Mouse (Mus musculus) ES-E14 (cell line): ENCODE measurements around the gene Rgp1. TPM values are rescaled to one million over a fixed set of nuclear protein-coding genes. Genes with fewer than 3 reads are reported as not detected.

ENCODE experiments used
- DNase-seq: peaks from one replicate; pipeline ENCODE4 v3.0.0-alpha.2; 2013; ENCODE audit warnings: low read depth, low spot score
- H3K27ac ChIP-seq: 2 replicates; pipeline ENCODE4 v1.5.1; 2012; ENCODE audit warnings: low read depth, mild to moderate bottlenecking, low read length, moderate library complexity, mixed read lengths; ENCODE audit not compliant: poor library complexity, insufficient read depth, severe bottlenecking
- H3K36me3 ChIP-seq: 2 replicates; pipeline ENCODE4 v1.6.1; 2012; ENCODE audit warnings: mild to moderate bottlenecking, low read length, moderate library complexity, mixed read lengths; ENCODE audit not compliant: control insufficient read depth, poor library complexity, insufficient read depth, severe bottlenecking
- H3K4me1 ChIP-seq, 2 experiments: fragments of 150-350 bp in 1 of 2; sonication (generic) in 1 of 2; 2 replicates each; pipeline ENCODE4 v1.6.1; 2012; ENCODE audit warnings: low read length in 2 of 2, mild to moderate bottlenecking in 1 of 2, mixed read lengths in 1 of 2; ENCODE audit not compliant: control insufficient read depth in 2 of 2, insufficient read depth in 2 of 2, poor library complexity in 1 of 2
- H3K4me3 ChIP-seq, 2 experiments: fragments of 150-350 bp in 1 of 2; sonication (generic) in 1 of 2; 2 replicates each; pipeline ENCODE4 v1.5.1; 2012; ENCODE audit warnings: low read length in 2 of 2, low read depth in 1 of 2, mild to moderate bottlenecking in 1 of 2, mixed read lengths in 1 of 2; ENCODE audit not compliant: insufficient read depth in 1 of 2, poor library complexity in 1 of 2, severe bottlenecking in 1 of 2
- H3K9ac ChIP-seq: 2 replicates; pipeline ENCODE4 v1.6.1; 2012; ENCODE audit warnings: low read depth, mild to moderate bottlenecking, low read length, mixed read lengths; ENCODE audit not compliant: poor library complexity, insufficient read depth, severe bottlenecking
- H3K9me3 ChIP-seq: fragments of 150-350 bp; sonication (generic); 2 replicates; pipeline ENCODE4 v1.6.1; 2012; ENCODE audit warnings: low read depth, mild to moderate bottlenecking, low read length; ENCODE audit not compliant: control insufficient read depth, insufficient read depth
- CHD2 ChIP-seq: IDR thresholded peaks from 2 replicates; pipeline ENCODE4 v1.6.1; 2014; ENCODE audit warnings: mild to moderate bottlenecking, low read depth, low read length, inconsistent platforms
- HCFC1 ChIP-seq: IDR thresholded peaks from 2 replicates; pipeline ENCODE4 v1.6.1; 2012; ENCODE audit warnings: low read length, inconsistent platforms, borderline replicate concordance; ENCODE audit not compliant: insufficient read depth
- MAFK ChIP-seq: IDR thresholded peaks from 2 replicates; pipeline ENCODE4 v1.6.1; 2014; ENCODE audit warnings: mild to moderate bottlenecking, low read depth, low read length, inconsistent platforms; ENCODE audit not compliant: insufficient read depth
- ZC3H11A ChIP-seq: IDR thresholded peaks from 2 replicates; pipeline ENCODE4 v1.6.1; 2012; ENCODE audit warnings: low read depth, mild to moderate bottlenecking, inconsistent platforms, low read length, borderline replicate concordance
- ZNF384 ChIP-seq: IDR thresholded peaks from 2 replicates; pipeline ENCODE4 v1.6.1; 2012; ENCODE audit warnings: low read depth, low read length, inconsistent platforms
- in situ Hi-C, 2 experiments: fragments of 600-800 bp; cut with MboI; formaldehyde crosslinking; loops; one replicate each; pipeline ENCODE4 v1.15.1; 2025; ENCODE audit warnings: low sequenced_read_pairs in 2 of 2, inconsistent platforms in 1 of 2; ENCODE audit not compliant: unreplicated experiment in 2 of 2
- total RNA-seq: library from RNA; depleted of rRNA; stranded (reverse); fragments of 300-350 nt; gene quantifications from 2 replicates; pipeline ENCODE4 v1.2.3, GENCODE M21; 2012

Gene Rgp1
- total RNA-seq, 1 experiment, result 27.1 TPM

- H3K36me3 ChIP-seq, result no peaks in the 10 kb centered on the region
- DNase-seq, result no peak
- no peak overlapping the region for H3K27ac ChIP-seq
- H3K4me3 ChIP-seq, result no peak overlapping the region
- H3K9me3 ChIP-seq, result no peaks in the 10 kb centered on the region
- TF ChIP-seq ZNF384 (no peak), CHD2 (no peak), HCFC1 (no peak), ZC3H11A (no peak), MAFK (no peak)
- in situ Hi-C loops, result no loop called here
- no peak overlapping the region for H3K9ac ChIP-seq
- H3K4me1 ChIP-seq, result peaks cover 0 to 13% of the 10 kb centered on the region in 2 experiments; a peak in 1 of 4 replicates
Measured at GRCm38 (mm10) chr4:43630671-43631045, 52.1 kb downstream of the Rgp1 start.

GRCm38 (mm10) chr4:43631046-43631955 is 52.8 kb downstream of the Rgp1 start, which contains the start of gene Npr2:
Gene Npr2 (plus strand): TSS chr4:43631935.
- no peak within 1 kb of the TSS for H3K27ac ChIP-seq

GRCm38 (mm10) chr4:43631956-43632920 is 53.7 kb downstream of the Rgp1 start:
- Histone ChIP-seq H3K4me1 (peaks cover 0 to 13% of the 10 kb centered on the region in 2 experiments; a peak in 1 of 4 replicates), H3K36me3 (no peaks in the 10 kb centered on the region), H3K27ac (no peak overlapping the region), H3K9me3 (no peaks in the 10 kb centered on the region), H3K9ac (peak overlapping the region; percentile 10; the same call in 1 of the 2 replicates), H3K4me3 (peak overlapping the region; percentile 79 to 84)
- no peak for DNase-seq
- TF ChIP-seq CHD2 (no peak), MAFK (no peak), HCFC1 (no peak), ZC3H11A (no peak), ZNF384 (no peak)
- in situ Hi-C loops, result no loop called here

More at GRCm38 (mm10) chr4:43631046-43631955, 52.8 kb downstream of the Rgp1 start, which contains the start of gene Npr2:
- DNase-seq, result no peak
- Histone ChIP-seq H3K36me3 (no peaks in the 10 kb centered on the region), H3K4me1 (peaks cover 0 to 13% of the 10 kb centered on the region in 2 experiments; a peak in 1 of 4 replicates), H3K4me3 (peak within 1 kb of the TSS; percentile 79 to 84), H3K9me3 (no peaks in the 10 kb centered on the region), H3K9ac (peak within 1 kb of the TSS; percentile 78)
- in situ Hi-C loops, result no loop called here
- TF ChIP-seq ZNF384 (no peak), MAFK (no peak), ZC3H11A (no peak), HCFC1 (no peak), CHD2 (no peak)

DNA sequence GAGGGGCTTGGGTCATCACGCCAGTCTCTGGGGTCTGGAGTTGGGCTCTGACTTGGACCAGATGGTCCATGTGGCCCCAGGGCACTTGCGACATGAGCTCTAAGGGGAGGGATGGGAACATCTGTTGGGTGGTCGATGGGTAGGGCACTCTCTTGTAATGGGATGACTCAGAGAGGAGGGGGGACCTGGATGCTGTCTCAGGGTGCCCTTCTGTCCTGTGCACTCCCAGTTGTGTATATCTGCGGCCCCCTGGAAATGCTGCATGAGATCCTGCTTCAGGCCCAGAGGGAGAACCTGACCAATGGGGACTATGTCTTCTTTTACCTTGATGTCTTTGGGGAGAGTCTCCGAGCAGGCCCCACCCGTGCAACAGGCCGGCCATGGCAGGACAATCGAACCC is 54.8 kb downstream of the Rgp1 start:
- Histone ChIP-seq H3K4me3 (no peak overlapping the region), H3K9ac (no peak overlapping the region), H3K4me1 (peaks cover 0 to 13% of the 10 kb centered on the region in 2 experiments; a peak in 1 of 4 replicates), H3K27ac (no peak overlapping the region), H3K36me3 (no peaks in the 10 kb centered on the region), H3K9me3 (no peaks in the 10 kb centered on the region)
- in situ Hi-C loops, result no loop called here
- no peak for DNase-seq
- no peak for TF ChIP-seq ZNF384
- no peak for TF ChIP-seq CHD2
- TF ChIP-seq MAFK, result no peak
- no peak for TF ChIP-seq HCFC1
- TF ChIP-seq ZC3H11A, result no peak
